Mouse (Mus musculus) lung, adult 2 months (tissue): ENCODE measurements around the gene Sorbs1.

Experiments used
- CTCF ChIP-seq: fragments of 200-500 bp; IDR thresholded peaks from 2 replicates; pipeline ENCODE4 v1.5.1; 2011; ENCODE audit warnings: mild to moderate bottlenecking, low read length, control low read depth; ENCODE audit not compliant: insufficient read depth
- POLR2A ChIP-seq: fragments of 200-500 bp; IDR thresholded peaks from 2 replicates; pipeline ENCODE4 v1.6.1; 2011; ENCODE audit warnings: low read depth, mild to moderate bottlenecking, control low read depth, low read length, borderline replicate concordance; ENCODE audit errors: extremely low read depth

- TF ChIP-seq CTCF = no peak
- TF ChIP-seq POLR2A = no peak
Observed at GRCm38 (mm10) chr19:40341141-40341540, 172.4 kb downstream of the Sorbs1 start.
